Mouse (Mus musculus): ENCODE results near the gene Inpp4b.

The Inpp4b gene

DNA sequence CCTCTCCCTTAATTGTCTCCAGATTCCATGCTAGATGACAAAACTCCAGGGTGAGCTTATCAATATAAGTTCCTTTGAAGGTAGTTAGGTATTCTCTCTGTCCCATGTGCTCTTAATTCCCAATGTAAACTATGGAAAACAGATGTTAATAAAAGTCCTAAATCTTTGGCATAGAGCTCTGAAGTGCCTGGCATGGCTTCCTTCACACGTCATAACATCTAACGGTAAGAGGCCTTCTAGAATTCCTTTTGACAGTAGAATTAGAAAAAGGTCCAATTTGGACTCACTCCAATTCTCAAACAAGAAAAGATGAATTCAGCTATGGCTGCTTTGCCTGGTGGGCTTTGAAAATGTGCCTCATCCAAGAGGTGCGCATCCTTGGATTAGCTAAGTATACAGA lies 236.6 kb downstream of the Inpp4b start:
- no peak for DNase-seq (ENCODE audit: low read depth, low spot score)

DNA sequence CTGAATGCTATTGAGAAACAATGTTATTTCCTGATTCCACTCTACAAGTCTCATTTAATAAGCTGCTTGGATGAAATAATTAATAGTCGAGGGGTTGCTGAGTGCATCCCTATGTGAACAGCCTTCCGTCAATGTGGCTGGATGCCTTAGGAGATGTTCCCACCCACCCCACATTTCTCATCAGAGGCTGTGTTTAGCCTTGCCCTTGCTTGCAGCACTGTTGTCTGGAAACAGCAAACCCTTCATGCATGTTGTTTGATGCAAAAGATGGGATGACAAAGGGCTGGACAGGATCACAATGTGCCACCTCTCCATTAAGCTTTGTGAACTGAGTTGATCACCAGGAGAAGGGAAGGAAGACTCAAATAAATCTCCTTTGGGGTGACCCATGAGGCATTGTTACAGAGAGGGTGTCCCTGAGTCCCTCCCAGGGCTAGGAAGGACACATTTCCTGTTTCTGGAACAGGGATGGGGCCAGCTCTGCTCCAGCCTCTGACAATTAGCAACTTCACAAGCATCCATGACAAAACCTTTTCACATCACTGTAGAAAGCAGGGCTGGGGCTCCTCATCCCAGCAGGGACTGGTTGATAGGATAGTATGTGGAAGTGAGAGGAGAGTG lies 239.6 kb downstream of the Inpp4b start:
- DNase-seq (ENCODE audit: low read depth, low spot score), result no peak

DNA sequence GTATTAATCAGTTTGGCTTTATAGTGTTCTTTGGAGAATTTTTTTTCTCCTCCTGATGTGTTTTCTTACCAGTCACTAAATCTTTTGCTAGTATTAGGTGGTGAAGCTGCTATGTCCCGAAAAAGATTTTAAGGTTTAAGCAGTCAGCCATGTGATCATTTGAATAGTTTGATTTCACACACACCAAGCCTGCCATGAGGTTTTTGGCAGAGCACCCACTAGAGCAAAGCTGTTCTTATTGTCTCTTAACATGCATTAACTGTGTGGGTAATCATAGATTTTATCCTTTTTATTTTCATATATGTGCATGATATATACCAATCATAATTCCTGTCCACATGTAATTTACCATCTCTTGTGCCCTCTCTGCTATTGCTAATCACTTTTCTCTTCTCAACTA lies 240.6 kb downstream of the Inpp4b start:
- DNase-seq (ENCODE audit: low read depth, low spot score), result no peak

DNA sequence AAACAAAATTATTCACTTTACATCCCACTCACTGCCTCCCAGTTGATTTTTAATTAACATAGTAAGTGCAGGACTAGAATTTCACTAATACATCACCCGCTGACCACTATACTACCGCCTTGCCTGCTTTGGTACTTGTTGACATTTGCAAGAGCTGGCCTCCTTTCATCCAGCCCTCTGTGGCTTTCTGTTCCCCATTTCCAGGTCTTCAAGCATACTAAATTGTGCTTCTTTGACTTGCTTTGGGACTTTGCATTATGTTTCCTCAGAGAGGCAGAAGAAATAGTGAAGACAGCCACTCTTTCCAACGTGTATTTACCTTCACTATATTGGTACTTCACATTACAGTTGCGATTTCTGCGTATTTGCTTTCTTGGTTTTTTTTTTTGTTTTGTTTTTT lies 244.4 kb downstream of the Inpp4b start:
- no peak for DNase-seq (ENCODE audit: low read depth, low spot score)

DNA sequence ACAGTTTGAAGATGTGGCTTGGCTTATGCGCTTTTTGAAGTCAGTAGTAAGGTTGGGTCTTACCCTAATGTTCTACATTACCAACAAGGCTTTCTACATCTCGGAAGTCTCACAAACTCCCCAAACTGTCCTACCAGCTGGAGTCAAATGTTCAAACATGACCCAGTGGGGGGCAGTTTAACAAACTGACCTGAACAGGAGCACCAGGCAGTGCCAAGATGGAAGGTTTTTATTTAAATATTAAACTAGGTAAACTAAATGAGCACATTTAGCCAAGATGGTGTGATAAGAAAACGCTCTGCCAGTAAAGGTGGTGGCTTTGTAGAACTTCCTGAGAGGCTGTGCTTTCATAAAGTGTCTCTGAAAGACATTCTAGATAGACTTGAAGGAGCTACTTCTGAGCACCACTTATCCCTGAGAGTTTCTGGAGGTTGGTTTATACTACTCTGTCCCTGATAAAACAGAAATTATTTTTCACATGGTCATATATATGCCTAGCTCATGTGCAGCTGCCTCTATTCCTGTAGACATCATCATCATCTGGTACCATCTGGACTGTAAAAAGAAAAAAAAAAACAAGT lies 251.9 kb downstream of the Inpp4b start:
- DNase-seq (ENCODE audit: low read depth, low spot score), result no peak

DNA sequence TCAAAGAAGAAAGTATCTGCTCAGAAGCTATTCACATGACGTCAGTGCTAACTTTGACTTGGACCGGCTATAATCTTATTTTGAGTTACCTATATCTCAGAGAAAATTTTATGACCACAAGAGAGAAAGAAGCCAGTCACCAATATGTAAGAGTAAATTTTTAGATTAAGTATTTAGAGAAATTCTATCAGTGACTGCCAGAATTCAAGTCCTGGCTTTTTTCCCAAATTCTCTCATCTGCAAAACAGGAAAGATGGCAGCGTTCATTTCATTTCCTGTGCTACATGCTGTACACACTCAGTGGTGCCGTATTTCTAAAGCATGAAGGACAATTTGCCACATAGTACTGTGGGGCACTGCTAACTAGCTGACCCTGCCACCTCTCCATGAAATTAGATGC lies 256.9 kb downstream of the Inpp4b start:
- no peak for DNase-seq (ENCODE audit: low read depth, low spot score)

DNA sequence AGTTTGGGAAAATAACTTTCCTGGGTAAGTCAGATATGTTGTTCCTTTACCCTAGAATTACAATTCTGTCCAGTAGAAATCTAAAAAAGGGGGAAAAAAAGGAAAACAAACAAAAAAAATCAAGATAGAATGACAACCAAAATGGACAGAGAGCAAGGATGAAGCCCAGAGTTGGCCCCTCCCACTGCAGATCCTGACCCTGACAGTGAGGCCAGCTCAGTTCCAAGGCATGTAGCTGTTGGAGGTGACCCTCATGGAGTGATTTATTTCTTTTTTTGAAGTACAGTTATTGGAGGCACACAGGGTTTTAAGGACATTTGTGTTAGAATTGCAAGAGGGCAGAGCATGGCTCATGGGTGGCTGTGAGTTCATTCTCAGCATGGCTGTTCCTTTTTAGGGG lies 258.8 kb downstream of the Inpp4b start:
- no peak for DNase-seq (ENCODE audit: low read depth, low spot score)

DNA sequence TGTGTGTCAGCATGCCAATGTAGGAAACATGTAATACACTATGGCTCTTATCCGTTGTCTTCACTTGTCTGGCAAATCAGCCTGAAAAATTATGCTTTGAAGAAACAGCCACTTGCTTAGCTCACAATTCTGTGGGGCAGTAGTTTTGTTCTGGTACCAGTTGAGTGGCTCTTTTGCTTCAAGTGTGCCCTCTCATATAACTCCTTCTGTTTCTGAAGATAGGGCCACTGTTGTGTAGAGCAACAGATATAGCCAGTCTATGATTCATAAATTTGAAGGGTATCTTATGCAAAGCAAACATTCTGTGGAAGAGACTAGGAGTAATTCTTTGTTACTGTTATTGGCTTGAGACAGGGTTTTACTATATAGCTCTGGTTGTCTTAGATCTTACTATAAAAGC lies 265.7 kb downstream of the Inpp4b start:
- DNase-seq (ENCODE audit: low read depth, low spot score), result no peak

DNA sequence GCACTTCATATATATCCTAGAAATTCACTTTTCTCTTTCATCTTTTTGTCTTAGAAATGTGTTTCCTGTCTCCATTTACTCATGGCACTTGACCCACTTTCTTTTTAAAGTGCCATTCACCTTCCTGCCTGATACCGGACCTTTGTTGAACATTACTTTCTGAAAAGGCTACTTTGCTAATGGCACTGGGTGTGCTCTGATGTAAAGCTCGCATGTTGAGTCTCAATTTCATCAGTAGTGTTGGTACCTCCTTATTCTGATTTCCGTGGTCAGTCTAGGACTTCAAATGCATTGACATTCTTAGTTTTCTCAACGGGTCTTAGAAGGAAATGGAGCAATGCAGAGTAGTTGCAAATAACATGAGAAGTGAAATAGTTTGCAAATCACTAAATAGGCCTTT lies 266.7 kb downstream of the Inpp4b start:
- no peak for DNase-seq (ENCODE audit: low read depth, low spot score)

DNA sequence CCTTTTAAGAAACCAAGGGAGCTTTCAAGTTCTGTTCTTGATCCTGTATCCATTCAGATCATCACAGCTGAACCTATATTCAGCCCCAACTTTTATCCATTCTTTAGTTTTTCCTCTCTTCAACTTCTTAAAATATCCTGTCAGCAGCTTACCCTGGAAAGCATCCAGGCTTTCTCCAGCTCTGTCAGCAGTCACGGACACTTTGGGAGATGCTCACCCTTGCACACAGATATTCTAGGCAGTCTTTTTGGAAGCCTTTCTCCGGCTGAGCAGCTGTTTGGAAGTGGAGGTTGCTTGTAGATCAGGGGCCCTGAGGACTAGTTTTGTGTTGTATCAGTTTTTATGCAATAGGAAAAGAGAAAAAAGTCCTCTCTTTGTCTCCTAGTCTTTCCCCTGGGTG lies 270.3 kb downstream of the Inpp4b start:
- no peak for DNase-seq (ENCODE audit: low read depth, low spot score)

DNA sequence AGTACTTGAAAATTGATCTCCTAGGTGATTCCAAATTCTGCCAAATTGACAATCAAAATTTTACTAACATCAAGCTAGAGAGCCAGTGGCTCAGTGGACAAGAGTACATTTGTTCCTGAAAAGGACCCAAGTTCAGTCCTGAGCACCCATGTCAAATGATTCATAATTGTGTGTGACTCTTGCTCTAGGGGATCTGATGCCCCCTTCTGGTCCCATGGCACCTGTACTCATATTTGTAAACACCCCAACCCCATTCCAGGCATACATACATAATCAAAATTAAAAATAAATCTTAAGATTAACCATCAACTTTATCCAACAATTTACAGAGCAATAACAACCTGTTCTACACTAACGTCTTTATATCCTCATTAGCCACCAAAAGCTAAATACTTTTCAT lies 271.8 kb downstream of the Inpp4b start:
- DNase-seq (ENCODE audit: low read depth, low spot score), result no peak

DNA sequence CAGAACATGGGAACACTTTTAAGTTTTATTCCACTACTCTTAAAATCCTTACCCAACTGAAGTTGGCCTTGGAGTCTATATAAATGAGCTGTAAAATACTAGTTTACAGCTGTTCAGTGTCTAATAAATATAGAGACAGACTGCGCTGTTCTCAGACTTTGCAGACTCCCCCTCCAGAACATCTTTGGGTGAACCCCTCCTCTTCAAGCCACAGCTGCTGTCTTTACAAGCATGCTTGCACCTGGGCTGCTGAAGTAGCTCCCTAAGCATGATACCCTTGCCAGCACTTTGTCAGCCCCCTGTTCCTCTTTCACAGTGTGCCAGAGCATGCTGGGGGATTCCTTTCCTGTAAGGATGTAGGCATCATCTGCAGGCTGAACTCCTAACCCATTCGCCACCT lies 272.2 kb downstream of the Inpp4b start:
- DNase-seq (ENCODE audit: low read depth, low spot score), result no peak

DNA sequence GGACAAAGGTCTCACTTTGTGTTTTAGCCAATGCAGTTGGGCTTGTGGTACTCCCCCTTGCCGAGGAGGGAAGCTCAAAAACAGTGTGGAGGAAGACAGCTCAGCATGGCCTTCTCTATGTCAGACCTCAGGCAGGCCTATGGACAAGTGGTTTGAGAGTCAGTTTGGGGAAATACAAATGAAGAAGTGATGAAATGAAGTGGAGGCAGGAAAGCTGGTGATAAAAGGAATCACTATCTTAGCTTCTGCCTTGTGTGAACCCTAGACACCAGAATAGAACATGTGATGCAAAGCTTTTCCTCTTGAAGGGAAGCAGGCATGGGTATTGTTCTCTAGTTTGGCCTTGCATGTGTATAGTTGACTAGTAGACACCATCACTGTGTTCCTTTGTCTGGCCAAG lies 273.2 kb downstream of the Inpp4b start:
- DNase-seq (ENCODE audit: low read depth, low spot score), result no peak

DNA sequence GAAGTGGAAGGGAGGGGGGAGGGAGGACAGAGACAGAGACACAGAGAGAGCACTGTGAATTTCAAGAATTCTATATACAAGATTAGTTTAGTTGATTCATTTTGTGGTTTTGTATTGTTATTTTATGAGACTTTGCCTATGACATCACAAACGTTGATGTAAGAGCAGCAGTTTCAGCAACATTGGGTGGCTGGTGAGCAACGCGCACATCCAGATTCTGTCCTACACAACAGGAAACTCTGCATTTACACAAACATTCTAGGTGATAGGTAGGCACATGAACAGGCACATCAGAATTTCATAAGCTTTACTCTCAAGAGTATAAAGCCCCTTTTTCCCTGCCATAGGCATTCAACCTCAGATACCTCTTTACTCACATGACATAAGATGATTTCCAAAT lies 276.6 kb downstream of the Inpp4b start:
- DNase-seq (ENCODE audit: low read depth, low spot score), result no peak

DNA sequence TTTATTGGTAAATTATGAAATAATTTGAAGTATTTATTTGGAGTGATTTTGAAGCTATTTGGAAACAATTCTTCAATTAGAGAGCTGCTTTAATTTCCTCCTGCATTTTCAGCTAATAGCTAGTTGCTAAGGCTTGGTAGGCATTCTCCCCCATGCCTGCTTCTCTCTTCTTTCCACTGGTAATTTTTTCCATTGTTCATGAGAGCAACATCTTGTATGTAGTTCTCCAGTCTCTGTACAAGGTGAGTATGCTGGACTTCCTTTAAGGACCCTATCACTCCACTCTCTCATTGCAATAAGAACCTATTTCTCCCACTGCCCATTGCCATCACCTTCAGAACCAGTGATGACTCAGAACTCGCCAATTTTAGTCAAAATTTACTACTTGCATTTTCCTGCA lies 292.7 kb downstream of the Inpp4b start:
- no peak for DNase-seq (ENCODE audit: low read depth, low spot score)

DNA sequence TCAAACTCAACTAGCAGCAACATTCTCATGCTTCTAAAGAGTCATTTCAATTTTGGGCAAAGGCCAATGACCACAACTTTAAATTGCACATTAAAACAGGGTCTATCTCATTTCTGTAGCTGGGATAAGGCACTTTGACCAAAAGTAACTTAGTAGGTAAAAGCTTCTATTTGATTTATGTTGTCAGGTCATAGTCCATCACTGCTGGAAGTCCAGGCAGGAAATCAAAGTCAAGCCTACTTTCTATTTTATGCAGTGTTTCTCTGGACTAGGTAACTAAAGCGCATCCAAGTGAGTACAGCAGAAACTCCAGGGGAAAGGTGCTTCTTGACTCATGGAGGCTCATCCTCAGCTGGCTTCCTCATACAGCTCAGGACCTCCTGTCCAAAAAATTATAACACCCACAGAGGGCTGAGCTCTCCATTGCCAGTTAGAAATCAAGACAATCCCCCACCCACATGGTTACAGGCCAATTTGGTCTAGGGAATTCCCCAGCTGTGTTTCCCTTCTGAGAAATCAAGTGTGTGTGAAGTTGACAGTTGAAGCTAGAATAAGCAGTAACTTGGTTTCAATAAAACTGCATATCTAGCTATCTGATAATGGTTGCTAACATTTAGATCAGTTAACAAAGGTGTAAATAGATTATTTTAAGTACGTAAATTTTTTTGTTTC lies 293.7 kb downstream of the Inpp4b start:
- DNase-seq (ENCODE audit: low read depth, low spot score), result no peak

DNA sequence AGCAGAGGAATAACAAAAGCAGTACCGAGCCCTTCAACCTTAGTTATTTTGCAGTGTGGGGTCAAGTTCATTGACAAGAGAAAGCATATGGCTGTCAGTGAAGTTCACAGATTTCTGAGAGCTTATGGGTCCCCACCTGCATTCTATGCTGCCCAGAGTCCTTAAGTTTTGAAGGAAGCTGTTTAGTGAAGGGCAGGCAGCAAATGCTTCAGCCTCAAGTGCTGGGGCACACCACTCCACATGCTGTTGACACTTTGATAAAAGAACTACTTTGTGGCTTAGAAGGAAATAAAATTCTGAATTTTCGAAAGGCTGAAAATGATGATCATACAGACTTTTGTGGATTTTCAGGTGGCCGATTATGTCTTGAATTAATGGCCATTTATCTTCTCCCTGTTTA lies 296.1 kb downstream of the Inpp4b start:
- no peak for DNase-seq (ENCODE audit: low read depth, low spot score)

DNA sequence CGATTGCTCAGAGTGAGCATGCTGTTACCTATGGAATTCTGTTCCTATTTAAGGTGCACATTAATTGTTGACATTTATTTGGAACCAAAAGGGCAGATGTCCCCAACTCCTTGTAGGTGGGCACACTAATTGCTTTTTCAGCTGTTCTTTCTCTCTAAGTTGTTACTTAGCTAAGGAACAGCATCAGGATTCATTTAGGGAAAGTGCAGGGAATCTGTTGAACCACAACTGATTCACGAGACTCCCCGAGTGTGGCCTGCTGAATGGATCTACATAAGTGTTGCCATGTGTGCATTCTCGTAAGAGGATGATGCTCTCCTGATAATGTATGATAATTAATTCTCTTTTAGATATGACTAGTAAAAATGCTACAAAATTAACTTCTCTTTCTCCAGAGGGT lies 297.5 kb downstream of the Inpp4b start:
- DNase-seq (ENCODE audit: low read depth, low spot score), result no peak

DNA sequence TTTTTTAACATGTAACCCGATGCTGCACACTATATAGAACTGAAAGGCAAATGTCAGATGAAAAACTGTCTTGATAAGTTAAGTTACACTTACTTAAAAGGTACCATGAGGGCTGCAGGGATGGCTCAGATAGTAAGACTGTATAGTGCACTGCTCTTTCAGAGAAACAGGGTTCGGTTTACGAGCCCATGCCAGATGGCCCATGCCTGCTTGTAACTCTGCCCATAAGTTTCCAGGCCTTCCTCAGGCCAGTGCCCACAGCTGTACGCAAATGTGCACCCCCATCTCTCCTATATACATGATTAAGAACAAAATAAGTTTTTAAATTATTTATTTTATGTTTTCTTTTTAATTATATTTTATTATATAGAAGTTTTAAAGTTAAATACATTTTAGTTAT lies 300.7 kb downstream of the Inpp4b start:
- no peak for DNase-seq (ENCODE audit: low read depth, low spot score)

DNA sequence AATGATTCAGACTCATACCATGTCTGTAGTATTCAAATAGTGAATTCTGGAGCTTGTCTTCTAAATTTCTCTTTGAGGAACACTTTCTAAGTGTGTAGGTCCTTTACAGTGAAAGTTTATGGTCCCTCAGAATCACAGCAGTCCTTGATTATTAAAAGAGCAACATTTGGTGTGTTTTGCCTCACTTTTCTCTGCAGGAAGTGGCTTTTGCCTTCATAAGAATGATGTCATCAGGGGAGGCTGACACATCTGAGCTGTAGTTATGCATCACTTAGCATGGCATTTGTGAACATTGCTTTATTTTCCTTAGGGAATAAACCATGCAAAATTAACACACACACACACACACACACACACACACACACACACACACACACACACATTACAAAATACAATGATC lies 349.8 kb downstream of the Inpp4b start:
- DNase-seq (ENCODE audit: low read depth, low spot score), result no peak

DNA sequence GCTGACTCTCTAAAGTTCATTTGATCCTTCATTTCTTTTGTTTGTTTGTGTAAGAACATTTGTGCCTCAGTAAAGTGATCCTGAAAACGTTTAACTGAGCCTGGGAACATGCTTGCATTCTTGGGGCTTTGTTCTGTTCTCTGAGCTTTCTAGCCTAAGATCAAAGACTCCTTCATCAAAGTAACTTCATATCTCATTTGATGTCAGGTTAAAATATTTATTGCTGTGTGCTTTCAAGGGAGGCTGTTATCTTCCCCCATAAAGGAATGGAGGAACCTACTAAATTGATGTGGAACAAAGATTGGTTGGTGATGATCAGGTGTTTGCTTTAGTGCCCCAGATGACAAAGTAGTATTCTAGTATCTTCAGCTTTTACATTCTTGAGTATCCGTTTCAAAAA lies 352.5 kb downstream of the Inpp4b start:
- DNase-seq (ENCODE audit: low read depth, low spot score), result no peak

DNA sequence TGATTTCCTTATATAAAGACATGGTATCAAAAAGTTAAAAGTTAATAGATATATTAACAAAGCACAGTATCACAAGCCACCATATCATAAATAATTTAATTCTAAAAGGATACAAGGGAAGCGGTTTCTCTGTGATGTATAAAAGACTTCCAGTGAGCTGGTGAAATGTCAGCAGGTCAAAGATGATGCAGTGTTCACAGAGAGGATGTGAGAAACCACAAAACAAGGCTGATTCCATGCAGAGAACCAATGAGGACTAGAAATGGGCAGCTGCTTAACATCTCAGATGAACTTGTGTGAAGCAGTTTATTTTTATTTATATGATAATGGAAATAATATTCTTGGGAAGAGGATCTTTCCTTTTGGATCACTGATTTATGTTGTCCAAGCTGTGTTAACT lies 359.7 kb downstream of the Inpp4b start:
- no peak for DNase-seq (ENCODE audit: low read depth, low spot score)

DNA sequence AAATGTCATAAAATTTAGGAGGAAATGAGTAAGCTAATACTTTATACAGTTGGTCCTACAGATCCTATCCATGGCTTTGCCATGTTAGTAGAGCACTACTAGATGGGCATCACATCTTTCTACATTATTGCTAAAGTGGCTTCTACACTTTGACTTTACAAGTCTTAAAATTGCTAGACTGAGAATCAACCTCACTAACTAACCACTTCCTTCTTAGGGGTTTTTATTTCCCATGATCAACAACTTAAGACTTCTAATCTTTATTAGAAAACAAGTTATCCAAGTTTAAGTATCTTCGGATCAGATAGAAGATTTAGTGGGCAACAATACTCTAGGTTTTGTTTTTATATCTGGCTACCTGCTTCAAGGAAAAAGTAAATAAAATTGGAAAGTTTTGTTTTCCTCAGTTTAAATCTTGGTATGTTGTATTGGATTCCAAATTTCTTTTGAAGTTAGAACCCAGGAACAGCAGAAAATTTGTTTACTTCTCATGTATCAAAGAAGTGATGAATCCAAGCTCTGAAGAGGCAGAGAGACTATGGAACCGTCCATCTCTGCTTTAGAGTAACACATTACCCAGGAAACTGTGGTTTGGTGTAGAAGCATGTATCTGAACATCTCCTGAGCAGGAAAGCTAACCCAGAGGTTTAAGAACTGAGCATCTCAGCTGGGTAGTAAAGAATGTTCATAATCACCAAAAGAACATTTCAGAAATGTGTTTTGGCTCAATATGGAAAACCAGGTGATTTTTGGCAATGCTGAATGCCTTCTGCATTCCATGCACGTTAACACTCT lies 361.4 kb downstream of the Inpp4b start:
- no peak for DNase-seq (ENCODE audit: low read depth, low spot score)

Data from retina, adult 2 months (tissue).